Mouse (Mus musculus): ENCODE results near the gene Oosp3. TPM values are rescaled to one million over a fixed set of nuclear protein-coding genes. Genes with fewer than 3 reads are reported as not detected.

Oosp3 gene
- not detected for polyA plus RNA-seq (2014; fragmentation: Illumina TruSeq; extraction: RNeasy Lipid Tissue Mini Kit (QIAGEN cat#74804); ENCODE audit: insufficient read depth, low read depth, low replicate concordance)

GRCm38 (mm10) chr19:11696755-11697154, at the start of gene Oosp3:
Gene Oosp3, plus strand, starts transcription at chr19:11697055.

GRCm38 (mm10) chr19:11660459-11660858, 36.4 kb upstream of the Oosp3 start, which contains the start of gene Oosp2:
Gene Oosp2, minus strand, starts transcription at chr19:11660559.

GRCm38 (mm10) chr19:11690839-11691238, 6.0 kb upstream of the Oosp3 start, which contains the start of gene Oosp1:
Gene Oosp1, minus strand, starts transcription at chr19:11691150.

GRCm38 (mm10) chr19:11747298-11747697, 50.4 kb downstream of the Oosp3 start, which contains the start of gene Gif:
Gene Gif, plus strand, starts transcription at chr19:11747554.

Other genes with a start within 250 kb of the Oosp3 start
- gene Ms4a6c, start 227.7 kb upstream of the Oosp3 start, polyA plus RNA-seq (2014; fragmentation: Illumina TruSeq; extraction: RNeasy Lipid Tissue Mini Kit (QIAGEN cat#74804); ENCODE audit: insufficient read depth, low read depth, low replicate concordance), result 20.5 TPM
- gene Gm8369, start 211.1 kb upstream of the Oosp3 start, polyA plus RNA-seq (2014; fragmentation: Illumina TruSeq; extraction: RNeasy Lipid Tissue Mini Kit (QIAGEN cat#74804); ENCODE audit: insufficient read depth, low read depth, low replicate concordance), result 15.9 TPM
- gene Ms4a6b, start 180.5 kb upstream of the Oosp3 start, polyA plus RNA-seq (2014; fragmentation: Illumina TruSeq; extraction: RNeasy Lipid Tissue Mini Kit (QIAGEN cat#74804); ENCODE audit: insufficient read depth, low read depth, low replicate concordance), result 17.9 TPM
- gene Ms4a4d, start 160.3 kb upstream of the Oosp3 start, polyA plus RNA-seq (2014; fragmentation: Illumina TruSeq; extraction: RNeasy Lipid Tissue Mini Kit (QIAGEN cat#74804); ENCODE audit: insufficient read depth, low read depth, low replicate concordance), result 40.6 TPM
- 8.9 TPM for gene Ms4a6d, start 92.2 kb upstream of the Oosp3 start, polyA plus RNA-seq (2014; fragmentation: Illumina TruSeq; extraction: RNeasy Lipid Tissue Mini Kit (QIAGEN cat#74804); ENCODE audit: insufficient read depth, low read depth, low replicate concordance)
- gene Ms4a2, start 73.3 kb upstream of the Oosp3 start, polyA plus RNA-seq (2014; fragmentation: Illumina TruSeq; extraction: RNeasy Lipid Tissue Mini Kit (QIAGEN cat#74804); ENCODE audit: insufficient read depth, low read depth, low replicate concordance), result 0.43 TPM
- gene Ms4a3, start 56.2 kb upstream of the Oosp3 start, polyA plus RNA-seq (2014; fragmentation: Illumina TruSeq; extraction: RNeasy Lipid Tissue Mini Kit (QIAGEN cat#74804); ENCODE audit: insufficient read depth, low read depth, low replicate concordance), result not detected
- not detected for gene Oosp2, start 36.5 kb upstream of the Oosp3 start, polyA plus RNA-seq (2014; fragmentation: Illumina TruSeq; extraction: RNeasy Lipid Tissue Mini Kit (QIAGEN cat#74804); ENCODE audit: insufficient read depth, low read depth, low replicate concordance)
- gene Oosp1, start 5.9 kb upstream of the Oosp3 start, polyA plus RNA-seq (2014; fragmentation: Illumina TruSeq; extraction: RNeasy Lipid Tissue Mini Kit (QIAGEN cat#74804); ENCODE audit: insufficient read depth, low read depth, low replicate concordance), result 0.43 TPM
- not detected for gene Gif, start 50.5 kb downstream of the Oosp3 start, polyA plus RNA-seq (2014; fragmentation: Illumina TruSeq; extraction: RNeasy Lipid Tissue Mini Kit (QIAGEN cat#74804); ENCODE audit: insufficient read depth, low read depth, low replicate concordance)
- 21.3 TPM for gene Mrpl16, start 73.3 kb downstream of the Oosp3 start, polyA plus RNA-seq (2014; fragmentation: Illumina TruSeq; extraction: RNeasy Lipid Tissue Mini Kit (QIAGEN cat#74804); ENCODE audit: insufficient read depth, low read depth, low replicate concordance)
- gene Stx3, start 122.3 kb downstream of the Oosp3 start, polyA plus RNA-seq (2014; fragmentation: Illumina TruSeq; extraction: RNeasy Lipid Tissue Mini Kit (QIAGEN cat#74804); ENCODE audit: insufficient read depth, low read depth, low replicate concordance), result 20.1 TPM
- not detected for gene Olfr1417, start 142.2 kb downstream of the Oosp3 start, polyA plus RNA-seq (2014; fragmentation: Illumina TruSeq; extraction: RNeasy Lipid Tissue Mini Kit (QIAGEN cat#74804); ENCODE audit: insufficient read depth, low read depth, low replicate concordance)
- gene Olfr1418, start 164.0 kb downstream of the Oosp3 start, polyA plus RNA-seq (2014; fragmentation: Illumina TruSeq; extraction: RNeasy Lipid Tissue Mini Kit (QIAGEN cat#74804); ENCODE audit: insufficient read depth, low read depth, low replicate concordance), result not detected
- not detected for gene Olfr1419, start 178.1 kb downstream of the Oosp3 start, polyA plus RNA-seq (2014; fragmentation: Illumina TruSeq; extraction: RNeasy Lipid Tissue Mini Kit (QIAGEN cat#74804); ENCODE audit: insufficient read depth, low read depth, low replicate concordance)
- not detected for gene Olfr1420, start 189.5 kb downstream of the Oosp3 start, polyA plus RNA-seq (2014; fragmentation: Illumina TruSeq; extraction: RNeasy Lipid Tissue Mini Kit (QIAGEN cat#74804); ENCODE audit: insufficient read depth, low read depth, low replicate concordance)
- gene Patl1, start 215.3 kb downstream of the Oosp3 start, polyA plus RNA-seq (2014; fragmentation: Illumina TruSeq; extraction: RNeasy Lipid Tissue Mini Kit (QIAGEN cat#74804); ENCODE audit: insufficient read depth, low read depth, low replicate concordance), result 7.1 TPM

Measured in lung, adult 10 weeks (tissue).